Mouse (Mus musculus) small intestine, adult 2 months (tissue): ENCODE data around the gene Asb15.

ENCODE experiments used
- CTCF ChIP-seq: fragments of 200-500 bp; IDR thresholded peaks from 2 replicates; pipeline ENCODE4 v1.5.1; 2012; ENCODE audit warnings: low read depth, mild to moderate bottlenecking, control low read depth, inconsistent platforms, low read length, moderate library complexity, mixed read lengths; ENCODE audit not compliant: insufficient replicate concordance, insufficient read length; ENCODE audit errors: extremely low read depth
- POLR2A ChIP-seq: fragments of 200-500 bp; IDR thresholded peaks from 2 replicates; pipeline ENCODE4 v1.6.1; 2012; ENCODE audit warnings: low read depth, mild to moderate bottlenecking, control low read depth, inconsistent platforms, low read length, moderate library complexity

- TF ChIP-seq POLR2A (no peak), CTCF (no peak)
Measured at GRCm38 (mm10) chr6:24619285-24620045, 91.5 kb downstream of the Asb15 start.
